Mouse (Mus musculus) liver, embryonic 14.5 days (tissue): ENCODE results near the gene Pbp2. TPM values are rescaled to one million over a fixed set of nuclear protein-coding genes. Genes with fewer than 3 reads are reported as not detected.

Source experiments
- ATAC-seq: fragments of 200-750 bp; cut with Nextera tagmentation; 2 replicates; pipeline ENCODE4 v1.8.0; 2017; ENCODE audit warnings: moderate number of reproducible peaks, mild to moderate bottlenecking, moderate library complexity; ENCODE audit not compliant: insufficient read depth
- DNase-seq, 3 experiments: peaks; one replicate each; pipeline ENCODE4 v3.0.0-alpha.2; 2012 to 2013; ENCODE audit warnings: low read depth in 3 of 3, low spot score in 3 of 3
- H3K27ac ChIP-seq: fragments of 300-500 bp; sonication (generic); 2 replicates; pipeline ENCODE4 v1.5.1; 2014; ENCODE audit warnings: moderate library complexity, mild to moderate bottlenecking, control low read depth, inconsistent platforms
- H3K27me3 ChIP-seq: fragments of 300-500 bp; sonication (generic); 2 replicates; pipeline ENCODE4 v1.6.1; 2014; ENCODE audit warnings: mild to moderate bottlenecking, low read length, moderate library complexity; ENCODE audit not compliant: control insufficient read depth, insufficient read depth
- H3K36me3 ChIP-seq: fragments of 300-500 bp; sonication (generic); replicated peaks from 2 replicates; pipeline ENCODE4 v1.6.1; 2014; ENCODE audit warnings: low read depth; ENCODE audit not compliant: control insufficient read depth, insufficient read depth
- H3K4me1 ChIP-seq, 2 experiments: fragments of 200-500 bp in 1 of 2; fragments of 300-500 bp in 1 of 2; sonication (generic) in 1 of 2; replicated peaks; 2 replicates each; pipeline ENCODE4 v1.6.1; 2012 to 2014; ENCODE audit warnings: antibody characterized with exemption in 1 of 2, inconsistent platforms in 1 of 2, low read length in 1 of 2; ENCODE audit not compliant: control insufficient read depth in 2 of 2, insufficient read depth in 2 of 2
- H3K4me2 ChIP-seq: fragments of 300-500 bp; sonication (generic); 2 replicates; pipeline ENCODE4 v1.6.1; 2014; ENCODE audit warnings: low read depth, mild to moderate bottlenecking, control low read depth, moderate library complexity
- H3K4me3 ChIP-seq, 2 experiments: fragments of 200-500 bp in 1 of 2; fragments of 300-500 bp in 1 of 2; sonication (generic) in 1 of 2; 2 replicates each; pipeline ENCODE4 v1.5.1; 2012 to 2014; ENCODE audit warnings: low read depth in 2 of 2, low read length in 2 of 2, mild to moderate bottlenecking in 2 of 2, control low read depth in 1 of 2, inconsistent platforms in 1 of 2, moderate library complexity in 1 of 2; ENCODE audit not compliant: insufficient read depth in 1 of 2
- H3K9ac ChIP-seq: fragments of 300-500 bp; sonication (generic); replicated peaks from 2 replicates; pipeline ENCODE4 v1.6.1; 2014; ENCODE audit warnings: mild to moderate bottlenecking, control low read depth, moderate library complexity
- H3K9me3 ChIP-seq: fragments of 300-500 bp; sonication (generic); 2 replicates; pipeline ENCODE4 v1.6.1; 2016; ENCODE audit warnings: low read length, mixed read lengths; ENCODE audit not compliant: control insufficient read depth
- CTCF ChIP-seq: IDR thresholded peaks from 2 replicates; pipeline ENCODE4 v1.5.1; 2016; ENCODE audit warnings: antibody characterized with exemption, low read depth, control low read depth
- EP300 ChIP-seq: IDR thresholded peaks from 2 replicates; pipeline ENCODE4 v1.6.1; 2016; ENCODE audit warnings: antibody characterized with exemption, low read depth
- WGBS: fragments of 180-500 bp; shearing (Covaris S2); extraction: QIAGEN DNeasy Blood & Tissue Kit; methylation state at CpG from one replicate; pipeline ENCODE4 v1.1.7; 2014; ENCODE audit not compliant: insufficient replicate concordance; 5-methylcytosine and 5-hydroxymethylcytosine counted together
- polyA plus RNA-seq, 2 experiments: library from polyadenylated mRNA; depleted of rRNA in 1 of 2; stranded (reverse) in 1 of 2; unstranded in 1 of 2; fragments of >200 nt; fragmentation: Nextera tagmentation in 1 of 2; extraction: Ambion mirVana in 1 of 2; gene quantifications; 2 replicates each; pipeline versions ENCODE4 v1.2.1 to v1.2.3; 2012 to 2014

Pbp2 gene
- polyA plus RNA-seq (2012; rRNA removed) (not detected in 2 replicates), polyA plus RNA-seq (2014; fragmentation: Nextera tagmentation; extraction: Ambion mirVana) (not detected in 2 replicates)

GRCm38 (mm10) chr6:135310305-135310704 lies at the start of gene Pbp2:
TSS of gene Pbp2 (minus strand) at chr6:135310405.
- H3K9me3 ChIP-seq = no peaks in the 10 kb centered on the region
- H3K4me3 ChIP-seq = no peak within 1 kb of the TSS
- no peak within 1 kb of the TSS for H3K9ac ChIP-seq
- DNase-seq = no peak
- H3K4me1 ChIP-seq = no peaks in the 10 kb centered on the region
- H3K36me3 ChIP-seq = no peaks in the 10 kb centered on the region
- 87% methylated on average over 9 of the region's 9 CpGs for WGBS
- H3K4me2 ChIP-seq = no peak within 1 kb of the TSS
- H3K27ac ChIP-seq = no peak within 1 kb of the TSS
- no peaks in the 10 kb centered on the region for H3K27me3 ChIP-seq
- ATAC-seq = no peak
- no peak for TF ChIP-seq CTCF
- TF ChIP-seq EP300 = no peak

- ATAC-seq (no peak), DNase-seq (no peak)
- Histone ChIP-seq H3K9ac (no peak overlapping the region), H3K36me3 (no peaks in the 10 kb centered on the region), H3K27ac (no peak overlapping the region), H3K4me3 (no peak overlapping the region), H3K27me3 (no peaks in the 10 kb centered on the region), H3K4me2 (no peak overlapping the region), H3K4me1 (peaks cover 0 to 3% of the 10 kb centered on the region in 2 experiments; a peak in 1 of 4 replicates), H3K9me3 (no peaks in the 10 kb centered on the region)
- TF ChIP-seq EP300 = no peak
- TF ChIP-seq CTCF = no peak
- WGBS = 71% methylated on average over 4 of the region's 4 CpGs
Measured at GRCm38 (mm10) chr6:135354953-135355352, 44.7 kb upstream of the Pbp2 start.

- no peaks in the 10 kb centered on the region for H3K27me3 ChIP-seq
- no peak for ATAC-seq
- no peak overlapping the region for H3K4me3 ChIP-seq
- H3K4me2 ChIP-seq = no peak overlapping the region
- H3K9ac ChIP-seq = no peak overlapping the region
- no peak for TF ChIP-seq CTCF
- no peak for TF ChIP-seq EP300
- DNase-seq = no peak
- H3K36me3 ChIP-seq = no peaks in the 10 kb centered on the region
- no peak overlapping the region for H3K27ac ChIP-seq
- peaks cover 0 to 3% of the 10 kb centered on the region in 2 experiments; a peak in 1 of 4 replicates for H3K4me1 ChIP-seq
- H3K9me3 ChIP-seq = no peaks in the 10 kb centered on the region
- 59% methylated on average over 4 of the region's 4 CpGs for WGBS
Measured at GRCm38 (mm10) chr6:135352537-135352936, 42.3 kb upstream of the Pbp2 start.

GRCm38 (mm10) chr6:135351638-135352302 lies 41.6 kb upstream of the Pbp2 start:
- Histone ChIP-seq H3K27me3 (no peaks in the 10 kb centered on the region), H3K4me2 (no peak overlapping the region), H3K9me3 (no peaks in the 10 kb centered on the region), H3K9ac (no peak overlapping the region), H3K27ac (no peak overlapping the region), H3K4me3 (no peak overlapping the region), H3K36me3 (no peaks in the 10 kb centered on the region), H3K4me1 (peaks cover 0 to 3% of the 10 kb centered on the region in 2 experiments; a peak in 1 of 4 replicates)
- TF ChIP-seq CTCF (no peak), EP300 (no peak)
- no peak for ATAC-seq
- WGBS = 57% methylated on average over 8 of the region's 8 CpGs
- DNase-seq = no peak

GRCm38 (mm10) chr6:135341076-135341378 lies 30.8 kb upstream of the Pbp2 start:
- H3K4me1 ChIP-seq = peaks cover 0 to 9% of the 10 kb centered on the region in 2 experiments; a peak in 2 of 4 replicates
- no peak overlapping the region for H3K27ac ChIP-seq
- no peak for DNase-seq
- no peaks in the 10 kb centered on the region for H3K9me3 ChIP-seq
- 7% methylated on average over 4 of the region's 4 CpGs for WGBS
- H3K27me3 ChIP-seq = no peaks in the 10 kb centered on the region
- no peak overlapping the region for H3K9ac ChIP-seq
- no peak overlapping the region for H3K4me2 ChIP-seq
- ATAC-seq = no peak; the same call in 1 of the 2 replicates
- TF ChIP-seq EP300 (no peak), CTCF (no peak)
- no peak overlapping the region for H3K4me3 ChIP-seq
- H3K36me3 ChIP-seq = no peaks in the 10 kb centered on the region
